Mouse (Mus musculus) embryonic facial prominence, embryonic 14.5 days (tissue): ENCODE data around the gene Xirp2. TPM values are rescaled to one million over a fixed set of nuclear protein-coding genes. Genes with fewer than 3 reads are reported as not detected.
A peak's percentile ranks its signal among the peaks of the same experiment; 100 is the strongest.

Source experiments
- ATAC-seq: fragments of 200-750 bp; cut with Nextera tagmentation; 2 replicates; pipeline ENCODE4 v1.8.0; 2017; ENCODE audit warnings: low read depth, moderate number of reproducible peaks, moderate TSS enrichment
- DNase-seq: peaks from one replicate; pipeline ENCODE4 v3.0.0-alpha.2; 2015; ENCODE audit warnings: low spot score
- H3K27ac ChIP-seq: fragments of 300-500 bp; sonication (generic); replicated peaks from 2 replicates; pipeline ENCODE4 v1.5.1; 2014; ENCODE audit warnings: low read depth, mild to moderate bottlenecking, low read length, moderate library complexity
- H3K27me3 ChIP-seq: fragments of 300-500 bp; sonication (generic); replicated peaks from 2 replicates; pipeline ENCODE4 v1.6.1; 2014; ENCODE audit warnings: low read length; ENCODE audit not compliant: control insufficient read depth, insufficient read depth
- H3K36me3 ChIP-seq: fragments of 300-500 bp; sonication (generic); 2 replicates; pipeline ENCODE4 v1.6.1; 2014; ENCODE audit warnings: low read length, mixed read lengths; ENCODE audit not compliant: control insufficient read depth, insufficient read depth
- H3K4me1 ChIP-seq: fragments of 300-500 bp; sonication (generic); 2 replicates; pipeline ENCODE4 v1.6.1; 2014; ENCODE audit warnings: antibody characterized with exemption, low read length; ENCODE audit not compliant: control insufficient read depth, insufficient read depth
- H3K4me2 ChIP-seq: fragments of 300-500 bp; sonication (generic); 2 replicates; pipeline ENCODE4 v1.6.1; 2014; ENCODE audit warnings: low read depth, mild to moderate bottlenecking, low read length, moderate library complexity, mixed read lengths
- H3K4me3 ChIP-seq: fragments of 300-500 bp; sonication (generic); 2 replicates; pipeline ENCODE4 v1.5.1; 2014; ENCODE audit warnings: low read depth, mild to moderate bottlenecking, low read length
- H3K9ac ChIP-seq: fragments of 300-500 bp; sonication (generic); 2 replicates; pipeline ENCODE4 v1.6.1; 2014; ENCODE audit warnings: low read depth, mild to moderate bottlenecking, low read length, moderate library complexity, mixed read lengths
- H3K9me3 ChIP-seq: fragments of 300-500 bp; sonication (generic); 2 replicates; pipeline ENCODE4 v1.6.1; 2016; ENCODE audit warnings: low read length; ENCODE audit not compliant: control insufficient read depth
- WGBS: fragments of 180-500 bp; shearing (Covaris S2); extraction: QIAGEN DNeasy Blood & Tissue Kit; methylation state at CpG from one replicate; pipeline ENCODE4 v1.1.7; 2014; 5-methylcytosine and 5-hydroxymethylcytosine counted together
- polyA plus RNA-seq: library from polyadenylated mRNA; unstranded; fragments of >200 nt; fragmentation: Nextera tagmentation; extraction: Ambion mirVana; gene quantifications from 2 replicates; pipeline ENCODE4 v1.2.1, GENCODE M21; 2014

Xirp2 gene
- polyA plus RNA-seq, 1 experiment from 2014 or later: 0.85 TPM

- no peaks in the 10 kb centered on the region for H3K36me3 ChIP-seq
- ATAC-seq: no peak
Measured at GRCm38 (mm10) chr2:67516405-67516804, 70.6 kb downstream of the Xirp2 start.

GRCm38 (mm10) chr2:67535347-67535746 is 89.5 kb downstream of the Xirp2 start:
- H3K4me3 ChIP-seq: no peak overlapping the region
- no peak overlapping the region for H3K27ac ChIP-seq
- no peak overlapping the region for H3K4me2 ChIP-seq
- H3K9me3 ChIP-seq: no peaks in the 10 kb centered on the region
- no peaks in the 10 kb centered on the region for H3K36me3 ChIP-seq
- ATAC-seq (no peak), DNase-seq (no peak)
- H3K27me3 ChIP-seq: no peaks in the 10 kb centered on the region
- 89% methylated on average over 2 of the region's 2 CpGs for WGBS
- H3K4me1 ChIP-seq: no peaks in the 10 kb centered on the region
- H3K9ac ChIP-seq: no peak overlapping the region

More at GRCm38 (mm10) chr2:67516405-67516804, 70.6 kb downstream of the Xirp2 start:
- DNase-seq: no peak
- Histone ChIP-seq H3K4me2 (no peak overlapping the region), H3K27me3 (no peaks in the 10 kb centered on the region), H3K27ac (no peak overlapping the region), H3K9me3 (no peaks in the 10 kb centered on the region), H3K4me3 (no peak overlapping the region), H3K4me1 (no peaks in the 10 kb centered on the region), H3K9ac (no peak overlapping the region)
- 84% methylated on average over 7 of the region's 7 CpGs for WGBS

- Histone ChIP-seq H3K36me3 (no peaks in the 10 kb centered on the region), H3K27ac (no peak overlapping the region), H3K4me2 (no peak overlapping the region), H3K4me1 (no peaks in the 10 kb centered on the region), H3K27me3 (no peaks in the 10 kb centered on the region), H3K9me3 (no peaks in the 10 kb centered on the region), H3K9ac (no peak overlapping the region), H3K4me3 (no peak overlapping the region)
- no peak for DNase-seq
- no peak for ATAC-seq
- 82% methylated on average over 6 of the region's 6 CpGs for WGBS
Measured at GRCm38 (mm10) chr2:67539426-67539825, 93.6 kb downstream of the Xirp2 start.

- WGBS: 42% methylated on average over 11 of the region's 11 CpGs
- no peaks in the 10 kb centered on the region for H3K4me1 ChIP-seq
- no peaks in the 10 kb centered on the region for H3K27me3 ChIP-seq
- DNase-seq: peak; percentile 57
- no peak overlapping the region for H3K9ac ChIP-seq
- H3K9me3 ChIP-seq: no peaks in the 10 kb centered on the region
- no peak overlapping the region for H3K4me3 ChIP-seq
- H3K36me3 ChIP-seq: no peaks in the 10 kb centered on the region
- H3K27ac ChIP-seq: no peak overlapping the region
- no peak for ATAC-seq
- H3K4me2 ChIP-seq: no peak overlapping the region; the same call in 1 of the 2 replicates
Measured at GRCm38 (mm10) chr2:67541957-67542696, 96.3 kb downstream of the Xirp2 start.

GRCm38 (mm10) chr2:67544426-67544825 is 98.6 kb downstream of the Xirp2 start:
- ATAC-seq: no peak
- no peaks in the 10 kb centered on the region for H3K36me3 ChIP-seq

GRCm38 (mm10) chr2:67564851-67565479 is 119.2 kb downstream of the Xirp2 start:
- H3K27ac ChIP-seq: peak overlapping the region; percentile 69; the same call in 1 of the 2 replicates
- peak; percentile 60 for ATAC-seq
- H3K9ac ChIP-seq: peak overlapping the region; percentile 66
- H3K4me1 ChIP-seq: no peaks in the 10 kb centered on the region; the same call in 1 of the 2 replicates
- H3K9me3 ChIP-seq: no peaks in the 10 kb centered on the region
- peak overlapping the region; percentile 64 for H3K4me3 ChIP-seq
- 2% methylated on average over 20 of the region's 23 CpGs for WGBS
- H3K4me2 ChIP-seq: peak overlapping the region; percentile 53
- no peaks in the 10 kb centered on the region; the same call in 1 of the 2 replicates for H3K27me3 ChIP-seq
- H3K36me3 ChIP-seq: no peaks in the 10 kb centered on the region
- peak; percentile 55 for DNase-seq

More at GRCm38 (mm10) chr2:67544426-67544825, 98.6 kb downstream of the Xirp2 start:
- no peak overlapping the region for H3K4me2 ChIP-seq
- no peak overlapping the region for H3K9ac ChIP-seq
- H3K4me3 ChIP-seq: no peak overlapping the region
- H3K9me3 ChIP-seq: no peaks in the 10 kb centered on the region
- WGBS: 59% methylated on average over 8 of the region's 8 CpGs
- DNase-seq: no peak
- H3K4me1 ChIP-seq: no peaks in the 10 kb centered on the region
- H3K27me3 ChIP-seq: no peaks in the 10 kb centered on the region
- H3K27ac ChIP-seq: no peak overlapping the region

GRCm38 (mm10) chr2:67565480-67566331 is 119.9 kb downstream of the Xirp2 start, which contains the start of gene B3galt1:
B3galt1 (plus strand) TSS chr2:67565871.
- no peaks in the 10 kb centered on the region; the same call in 1 of the 2 replicates for H3K27me3 ChIP-seq
- peak within 1 kb of the TSS; percentile 66 for H3K9ac ChIP-seq
- no peaks in the 10 kb centered on the region for H3K36me3 ChIP-seq
- peak within 1 kb of the TSS; percentile 69 for H3K27ac ChIP-seq
- H3K4me1 ChIP-seq: no peaks in the 10 kb centered on the region; the same call in 1 of the 2 replicates
- peak; percentile 95 for DNase-seq
- peak within 1 kb of the TSS; percentile 64 for H3K4me3 ChIP-seq
- H3K9me3 ChIP-seq: no peaks in the 10 kb centered on the region
- peak; percentile 98 for ATAC-seq
- H3K4me2 ChIP-seq: peak within 1 kb of the TSS; percentile 53
- WGBS: under 1% methylated on average over 57 of the region's 83 CpGs

GRCm38 (mm10) chr2:67566566-67566965 is 120.8 kb downstream of the Xirp2 start:
- no peak overlapping the region for H3K27ac ChIP-seq
- H3K36me3 ChIP-seq: no peaks in the 10 kb centered on the region
- ATAC-seq: no peak
- no peaks in the 10 kb centered on the region; the same call in 1 of the 2 replicates for H3K27me3 ChIP-seq
- no peak for DNase-seq
- under 1% methylated on average over 12 of the region's 12 CpGs for whole genome bisulfite sequencing
- no peaks in the 10 kb centered on the region for H3K9me3 ChIP-seq
- no peaks in the 10 kb centered on the region; the same call in 1 of the 2 replicates for H3K4me1 ChIP-seq
- peak overlapping the region; percentile 64 for H3K4me3 ChIP-seq
- H3K9ac ChIP-seq: peak overlapping the region; percentile 66
- H3K4me2 ChIP-seq: peak overlapping the region; percentile 53
